Comparison of ENCODE assay signal across 8 mouse cellular contexts in the genomic region with DNA sequence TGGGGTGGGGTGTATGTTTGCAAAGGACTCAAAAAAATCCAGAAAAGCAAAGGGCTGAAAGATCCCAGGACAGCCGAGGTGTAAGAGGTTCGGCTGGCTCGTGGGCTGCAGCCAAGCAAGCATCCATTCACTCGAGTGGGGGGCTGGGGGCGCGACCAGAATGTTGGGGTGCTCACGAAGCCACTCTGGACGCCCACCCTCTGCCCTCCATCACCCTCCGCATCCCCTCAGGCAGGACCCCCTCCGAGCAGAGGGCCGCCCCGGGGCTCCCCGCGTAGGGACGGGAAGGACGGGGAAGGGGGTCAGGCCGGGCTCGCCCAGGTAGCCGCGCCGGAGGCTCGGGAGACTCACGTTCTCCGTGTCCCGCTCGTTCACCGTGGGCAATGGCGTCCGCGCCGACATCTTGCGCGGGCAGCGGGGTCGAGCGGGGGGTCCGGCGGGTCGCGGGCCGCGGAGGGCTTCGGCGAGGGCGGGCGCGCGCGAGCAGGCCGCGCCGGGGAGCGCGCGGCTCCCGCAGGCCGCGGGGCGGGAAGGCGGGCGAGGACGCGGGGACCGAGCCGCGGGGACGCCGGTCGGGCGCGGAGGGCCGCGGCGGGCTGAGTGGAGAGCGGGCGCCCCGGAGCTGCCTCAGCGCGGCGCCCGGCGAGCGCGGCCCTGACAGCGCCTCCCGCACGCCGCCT. TPM values are rescaled to one million over a fixed set of nuclear protein-coding genes. Genes with fewer than 3 reads are reported as not detected.
DNase-seq lines count a peak whose midpoint lies in the region; ATAC-seq and TF ChIP-seq lines count a peak whose summit lies in the region.

Mark1 (minus strand) TSS at position 500 of the 680 bp plus-strand sequence.

- peak within 1 kb of the TSS; percentile 89 for H3K4me2 ChIP-seq in stomach, postnatal 0 days (replicated peaks; ENCODE audit: low read depth)

- TF ChIP-seq CTCF in gastrocnemius, adult 2 months (IDR thresholded peaks at IDR 0.05): no peak
- TF ChIP-seq CTCF in ES-Bruce4 (IDR thresholded peaks at IDR 0.05; ENCODE audit: low read depth, low read length): no peak
- TF ChIP-seq CTCF in stomach, postnatal 0 days (IDR thresholded peaks at IDR 0.05; ENCODE audit: low read depth): no peak

- peak within 1 kb of the TSS; percentile 97 for H3K9ac ChIP-seq in ES-Bruce4 (ENCODE audit: low read depth, poor library complexity, severe bottlenecking)
- H3K9ac ChIP-seq in stomach, postnatal 0 days (ENCODE audit: low read length): peak within 1 kb of the TSS; percentile 88

- peak within 1 kb of the TSS; percentile 82 for H3K4me3 ChIP-seq in gastrocnemius, adult 2 months
- peak within 1 kb of the TSS; percentile 73 for H3K4me3 ChIP-seq in ES-Bruce4 (ENCODE audit: low read depth, low read length)
- H3K4me3 ChIP-seq in midbrain, embryonic 10.5 days: peak within 1 kb of the TSS; percentile 95
- H3K4me3 ChIP-seq in stomach, postnatal 0 days (ENCODE audit: low read depth, low read length): peak within 1 kb of the TSS; percentile 68

- H3K27ac ChIP-seq in gastrocnemius, adult 2 months: peak within 1 kb of the TSS; percentile 73
- no peak within 1 kb of the TSS for H3K27ac ChIP-seq in ES-Bruce4 (ENCODE audit: insufficient read depth, low read length)
- peak within 1 kb of the TSS; percentile 94 for H3K27ac ChIP-seq in midbrain, embryonic 10.5 days (replicated peaks)
- peak within 1 kb of the TSS; percentile 49 for H3K27ac ChIP-seq in stomach, postnatal 0 days (replicated peaks)

- no peaks in the 10 kb centered on the region for H3K9me3 ChIP-seq in ES-Bruce4 (replicated peaks; ENCODE audit: control insufficient read depth, insufficient read depth, low read length, poor library complexity, severe bottlenecking)
- no peaks in the 10 kb centered on the region for H3K9me3 ChIP-seq in midbrain, embryonic 10.5 days (replicated peaks)
- H3K9me3 ChIP-seq in stomach, postnatal 0 days (ENCODE audit: control insufficient read depth, low read length): no peaks in the 10 kb centered on the region

- peak; percentile 30 for DNase-seq in gastrocnemius, adult 2 months
- DNase-seq in gastrocnemius, postnatal 36 days: no peak
- DNase-seq in cerebellum, postnatal 14 days: peak; percentile 61 to 67
- peak; percentile 44 to 62 for DNase-seq in layer of hippocampus, postnatal 10 days (ENCODE audit: low spot score in 2 of 2)
- DNase-seq in midbrain, embryonic 10.5 days (ENCODE audit: low spot score): peak; percentile 62
- peak; percentile 27 for DNase-seq in stomach, postnatal 0 days (ENCODE audit: low spot score)

- no peak for TF ChIP-seq POLR2A in ES-Bruce4 (IDR thresholded peaks at IDR 0.05; ENCODE audit: insufficient read depth, low read length)

- no peaks in the 10 kb centered on the region for H3K36me3 ChIP-seq in ES-Bruce4 (ENCODE audit: control insufficient read depth, insufficient read depth, low read length, poor library complexity, severe bottlenecking)
- H3K36me3 ChIP-seq in midbrain, embryonic 10.5 days: no peaks in the 10 kb centered on the region
- H3K36me3 ChIP-seq in stomach, postnatal 0 days (ENCODE audit: control insufficient read depth, insufficient read depth, low read length): no peaks in the 10 kb centered on the region

- 2% methylated on average over 86 of the region's 88 CpGs for WGBS in midbrain, embryonic 10.5 days
- WGBS in stomach, postnatal 0 days: under 1% methylated on average over 69 of the region's 88 CpGs

- peaks cover 6% of the 10 kb centered on the region for H3K27me3 ChIP-seq in ES-Bruce4 (ENCODE audit: control insufficient read depth, insufficient read depth, low read length, poor library complexity, severe bottlenecking)
- peaks cover 14% of the 10 kb centered on the region for H3K27me3 ChIP-seq in midbrain, embryonic 10.5 days (ENCODE audit: low read depth, poor library complexity, severe bottlenecking)
- no peaks in the 10 kb centered on the region; the same call in 1 of the 2 replicates for H3K27me3 ChIP-seq in stomach, postnatal 0 days (ENCODE audit: control insufficient read depth, insufficient read depth, low read length)

- intact Hi-C loops in gastrocnemius, adult 2 months (cut with DNase I): no loop called here
- intact Hi-C loops in gastrocnemius, postnatal 36 days (cut with DNase I): no loop called here

- ATAC-seq in granulocyte monocyte progenitor cell, adult 5-6 weeks (replicated peaks; ENCODE audit: poor library complexity, severe bottlenecking): peak; percentile 25; the same call in 1 of the 2 replicates
- ATAC-seq in stomach, postnatal 0 days (ENCODE audit: low FRiP score, low TSS enrichment): peak; percentile 49; the same call in 1 of the 2 replicates

- no peak for TF ChIP-seq EP300 in ES-Bruce4 (IDR thresholded peaks at IDR 0.05; ENCODE audit: insufficient read depth, low read depth, low read length)
- no peak for TF ChIP-seq EP300 in stomach, postnatal 0 days (optimal IDR thresholded peaks at IDR 0.05)

- H3K4me1 ChIP-seq in ES-Bruce4 (ENCODE audit: control insufficient read depth, insufficient read depth, low read length): no peaks in the 10 kb centered on the region
- H3K4me1 ChIP-seq in midbrain, embryonic 10.5 days: peaks cover 39% of the 10 kb centered on the region
- no peaks in the 10 kb centered on the region for H3K4me1 ChIP-seq in stomach, postnatal 0 days (replicated peaks; ENCODE audit: control insufficient read depth, insufficient read depth)

RNA-seq across cellular contexts. Expression of gene Mark1, which starts in this region (rescaled TPM):
- 1 to 10 TPM; 2.4 to 2.8 TPM for total RNA-seq in gastrocnemius, adult 2 months (2021)
- 1 to 10 TPM; 1.5 to 3.2 TPM for total RNA-seq in gastrocnemius, postnatal 36 days (2021)
- 9.9 and 12.7 TPM in 2 replicates for polyA plus RNA-seq in ES-Bruce4 (2011; ENCODE audit: insufficient read depth, insufficient read length, low read depth, missing spikeins)
- not detected in 2 replicates for total RNA-seq in granulocyte monocyte progenitor cell, adult 5-6 weeks (2014; fragmentation: Nextera tagmentation)
- not detected in 2 replicates for total RNA-seq in granulocyte monocyte progenitor cell, adult 5-6 weeks (2017)
- total RNA-seq in layer of hippocampus, postnatal 10 days (2021): 10 to 100 TPM; 59.7 to 64.4 TPM
- polyA plus RNA-seq in midbrain, embryonic 10.5 days (2016; fragmentation: Nextera tagmentation; extraction: Ambion mirVana): 3.0 and 3.7 TPM in 2 replicates
- polyA plus RNA-seq in stomach, postnatal 0 days (2015; fragmentation: Nextera tagmentation; extraction: Ambion mirVana): 1.0 and 1.4 TPM in 2 replicates

Comparison
In these comparisons a context has a peak if more than half of its experiments do, and no peak if none do; other contexts are left out.
1. RNA of gene Mark1 (total RNA-seq): 59.7 to 64.4 TPM in layer of hippocampus, postnatal 10 days; 1.5 to 3.2 TPM in gastrocnemius, postnatal 36 days, 2.4 to 2.8 TPM in gastrocnemius, adult 2 months and not detected in granulocyte monocyte progenitor cell, adult 5-6 weeks; every median in the first group is over 10 times any median in the second.
2. DNase-seq: peak in gastrocnemius, adult 2 months (single experiment), cerebellum, postnatal 14 days (2 of 2), layer of hippocampus, postnatal 10 days (2 of 2), midbrain, embryonic 10.5 days (single experiment) and stomach, postnatal 0 days (single experiment); none in gastrocnemius, postnatal 36 days (0 of 2).
3. Peak in ATAC-seq in granulocyte monocyte progenitor cell, adult 5-6 weeks; RNA of the gene not detected or under 1 TPM.
4. Peak in every context shown above with its lines, with median percentiles within 50 percentile points of each other: H3K4me3 ChIP-seq.